Mouse (Mus musculus) ovary, postnatal 36 days (tissue): ENCODE data around the gene Tmem170b.
"Not testable (repeated sequence)": the region's sequence is repeated elsewhere in the genome, so short reads cannot be mapped to it uniquely, and the experiment has no call there.

Experiments used
- DNase-seq: peaks from one replicate; pipeline ENCODE4 v3.0.0; 2022; ENCODE audit warnings: low spot score, mixed read lengths

Tmem170b gene

GRCm38 (mm10) chr13:41669951-41670350 is 64.2 kb downstream of the Tmem170b start:
- no peak for DNase-seq

- DNase-seq = no peak
These were observed 64.9 kb downstream of the Tmem170b start for GRCm38 (mm10) chr13:41670386-41671130.

- DNase-seq = no peak
These were observed 65.5 kb downstream of the Tmem170b start for GRCm38 (mm10) chr13:41671136-41671705.

- DNase-seq = not testable (repeated sequence)
These were observed 67.2 kb downstream of the Tmem170b start for GRCm38 (mm10) chr13:41672904-41673303.

- no peak for DNase-seq
These were observed 67.8 kb downstream of the Tmem170b start for GRCm38 (mm10) chr13:41673541-41673940.

- DNase-seq = not testable (repeated sequence)
These were observed 68.9 kb downstream of the Tmem170b start for GRCm38 (mm10) chr13:41674608-41675007.

- no peak for DNase-seq
These were observed 69.8 kb downstream of the Tmem170b start for GRCm38 (mm10) chr13:41675498-41675897.

GRCm38 (mm10) chr13:41675966-41676835 is 70.5 kb downstream of the Tmem170b start:
- no peak for DNase-seq

- no peak for DNase-seq
These were observed 71.1 kb downstream of the Tmem170b start for GRCm38 (mm10) chr13:41676836-41677186.

GRCm38 (mm10) chr13:41680854-41681549 is 75.3 kb downstream of the Tmem170b start:
- no peak for DNase-seq

- DNase-seq = no peak
These were observed 76.8 kb downstream of the Tmem170b start for GRCm38 (mm10) chr13:41682341-41683119.

GRCm38 (mm10) chr13:41683356-41684012 is 77.8 kb downstream of the Tmem170b start:
- no peak for DNase-seq

GRCm38 (mm10) chr13:41685499-41685898 is 79.8 kb downstream of the Tmem170b start:
- DNase-seq = no peak

- no peak for DNase-seq
These were observed 83.3 kb downstream of the Tmem170b start for GRCm38 (mm10) chr13:41689055-41689454.

GRCm38 (mm10) chr13:41689598-41690045 is 83.9 kb downstream of the Tmem170b start:
- DNase-seq = peak; percentile 32
